Mouse (Mus musculus) brain, embryonic 14.5 days (tissue): ENCODE data around the gene Lrch1.

ENCODE experiments used
- CTCF ChIP-seq: fragments of 200-500 bp; IDR thresholded peaks from 2 replicates; pipeline ENCODE4 v1.5.1; 2012; ENCODE audit warnings: inconsistent platforms, mild to moderate bottlenecking, moderate library complexity, borderline replicate concordance; ENCODE audit not compliant: insufficient read depth, insufficient read length; ENCODE audit errors: extremely low read depth
- POLR2A ChIP-seq: fragments of 200-500 bp; IDR thresholded peaks from 2 replicates; pipeline ENCODE4 v1.6.1; 2012; ENCODE audit warnings: mild to moderate bottlenecking, inconsistent platforms, borderline replicate concordance; ENCODE audit not compliant: poor library complexity, insufficient read depth, insufficient read length, severe bottlenecking; ENCODE audit errors: extremely low read depth

DNA sequence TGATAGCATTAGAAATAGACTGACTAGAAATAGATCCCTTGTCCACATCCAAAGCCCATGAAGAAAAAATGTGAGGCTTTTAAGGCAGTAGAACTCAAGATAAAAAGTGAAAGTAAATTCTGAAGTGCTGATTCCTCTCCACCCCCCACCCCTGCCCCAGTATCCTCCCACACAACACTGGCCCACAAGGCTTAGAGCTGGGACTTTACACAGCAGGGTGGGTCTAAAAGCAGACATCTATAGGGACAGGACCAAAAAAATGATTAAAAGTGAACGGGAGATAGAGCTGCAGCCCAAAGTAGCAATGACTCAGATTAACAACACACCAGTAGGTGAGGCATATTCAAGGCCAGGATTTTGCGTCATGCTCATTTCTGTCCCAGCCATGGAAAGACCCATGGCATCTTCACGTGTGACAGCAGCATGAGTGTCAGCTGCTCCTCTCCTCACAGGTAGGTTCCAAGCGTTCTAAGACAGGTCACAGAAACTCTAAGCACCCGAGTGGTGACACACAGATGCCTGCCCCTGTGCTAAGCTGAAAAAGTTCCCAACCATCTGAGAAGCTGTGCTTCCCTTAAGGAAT is 29.1 kb downstream of the Lrch1 start:
- TF ChIP-seq POLR2A (no peak), CTCF (no peak)
